Mouse (Mus musculus) gastrocnemius, adult 18-20 months (tissue): ENCODE results near the gene Ccdc162. TPM values are rescaled to one million over a fixed set of nuclear protein-coding genes. Genes with fewer than 3 reads are reported as not detected.
A peak's percentile ranks its signal among the peaks of the same experiment; 100 is the strongest.
"Not testable (repeated sequence)": the region's sequence is repeated elsewhere in the genome, so short reads cannot be mapped to it uniquely, and the experiment has no call there.

Source experiments
- DNase-seq: peaks from one replicate; pipeline ENCODE4 v3.0.0; 2021; ENCODE audit warnings: low spot score
- total RNA-seq, 2 experiments: library from RNA; stranded (reverse); gene quantifications; 2 replicates each; pipeline ENCODE4 v1.2.3; 2021

Gene Ccdc162
- total RNA-seq, 2 experiments from 2014 or later = 1.0 TPM

DNA sequence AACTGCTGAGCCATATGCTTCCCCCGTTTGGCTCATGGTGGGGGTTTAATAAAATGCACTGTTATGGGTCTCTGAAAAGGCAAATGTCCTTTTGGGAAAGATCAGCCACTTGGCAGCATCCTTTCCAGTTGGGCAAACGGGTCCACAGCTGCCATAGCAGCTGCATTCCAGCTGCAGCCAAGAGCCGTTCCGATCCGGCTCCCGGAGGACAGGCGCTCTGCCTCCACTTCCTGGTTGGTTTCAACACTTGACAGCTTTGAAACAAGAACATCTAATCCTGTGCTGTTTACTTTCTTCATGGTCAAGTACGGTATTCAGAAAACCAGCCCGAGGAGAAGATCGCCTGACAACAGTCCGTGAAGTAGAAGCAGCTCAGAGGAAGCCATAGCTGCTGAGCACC lies 19.4 kb downstream of the Ccdc162 start:
- DNase-seq = no peak

GRCm38 (mm10) chr10:41690978-41691377 lies 25.5 kb downstream of the Ccdc162 start:
- DNase-seq = no peak

- DNase-seq = peak; percentile 69
These were observed 26.2 kb downstream of the Ccdc162 start for GRCm38 (mm10) chr10:41689941-41690887.

GRCm38 (mm10) chr10:41684548-41684996 lies 31.9 kb downstream of the Ccdc162 start:
- DNase-seq = peak; percentile 51

- DNase-seq = peak; percentile 87
These were observed 33.7 kb downstream of the Ccdc162 start for GRCm38 (mm10) chr10:41682546-41683393.

DNA sequence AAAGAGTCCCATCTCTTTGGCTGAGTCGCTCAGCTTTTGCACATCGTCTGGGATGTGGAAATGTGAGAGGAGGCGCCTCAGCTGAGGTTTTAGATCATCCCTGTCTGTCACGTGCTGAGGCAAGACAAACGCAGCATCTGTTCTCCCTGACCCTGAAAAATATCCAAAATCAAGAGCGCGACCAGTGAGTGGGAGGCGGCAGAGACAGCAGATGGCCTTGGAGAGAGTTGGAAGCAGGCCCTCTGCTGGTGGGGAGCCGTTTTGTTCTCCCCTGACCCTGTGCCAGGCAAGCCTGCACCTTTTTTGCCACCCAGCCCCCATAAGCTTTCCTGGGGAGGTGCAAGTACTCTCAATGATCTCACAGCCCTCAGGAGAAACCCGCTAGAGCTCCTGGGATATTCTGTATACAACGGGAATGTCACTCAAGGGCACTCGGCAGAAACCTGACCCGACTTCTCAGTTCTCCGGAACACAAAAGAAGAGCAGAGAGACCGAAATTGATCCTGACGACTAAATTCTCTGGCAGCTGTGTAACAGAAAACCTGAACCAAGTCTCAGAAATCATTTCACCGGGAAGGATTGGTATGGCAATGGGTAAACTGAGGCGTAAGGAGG lies 37.6 kb downstream of the Ccdc162 start:
- peak; percentile 50 for DNase-seq

DNA sequence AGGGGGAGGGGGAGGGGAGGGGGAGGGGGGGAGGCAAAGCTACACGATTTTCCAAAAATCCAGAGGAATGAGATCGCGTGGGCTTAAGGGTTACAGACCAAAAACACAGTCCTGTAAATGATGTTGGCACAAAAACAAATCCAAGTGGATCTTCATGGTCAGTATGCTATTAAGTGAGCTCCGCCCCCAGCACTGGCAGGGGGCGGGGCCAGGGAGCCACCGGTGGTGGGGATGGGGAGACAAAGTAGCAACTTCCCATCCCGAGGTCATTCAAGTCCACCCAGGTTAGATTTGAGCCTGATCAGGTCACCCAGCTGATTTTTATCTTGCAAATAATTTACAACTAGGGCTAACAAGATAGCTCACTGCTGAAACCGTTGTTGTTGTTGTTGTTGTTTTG lies 39.0 kb downstream of the Ccdc162 start:
- no peak for DNase-seq

DNA sequence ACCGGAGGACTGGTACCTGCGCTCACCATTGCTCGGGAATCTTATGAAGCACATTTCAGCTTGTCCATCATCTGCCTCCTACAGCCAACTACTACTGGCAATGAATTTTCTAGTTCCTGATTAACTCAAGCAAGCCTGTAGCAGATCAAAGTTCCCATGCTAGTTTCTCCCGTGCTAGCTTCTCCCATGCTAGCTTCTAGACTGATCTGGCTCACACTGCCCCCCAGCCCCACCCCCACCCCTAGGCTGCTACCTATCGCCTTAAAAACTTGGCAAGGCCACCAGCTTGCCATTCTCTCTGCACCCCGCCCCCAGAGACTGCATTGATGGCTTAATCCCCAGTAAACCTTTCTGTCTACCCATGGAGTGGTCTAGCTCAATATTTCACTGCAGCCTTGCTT lies 39.8 kb downstream of the Ccdc162 start:
- no peak for DNase-seq

- no peak for DNase-seq
These were observed 40.4 kb downstream of the Ccdc162 start for GRCm38 (mm10) chr10:41675842-41676571.

DNA sequence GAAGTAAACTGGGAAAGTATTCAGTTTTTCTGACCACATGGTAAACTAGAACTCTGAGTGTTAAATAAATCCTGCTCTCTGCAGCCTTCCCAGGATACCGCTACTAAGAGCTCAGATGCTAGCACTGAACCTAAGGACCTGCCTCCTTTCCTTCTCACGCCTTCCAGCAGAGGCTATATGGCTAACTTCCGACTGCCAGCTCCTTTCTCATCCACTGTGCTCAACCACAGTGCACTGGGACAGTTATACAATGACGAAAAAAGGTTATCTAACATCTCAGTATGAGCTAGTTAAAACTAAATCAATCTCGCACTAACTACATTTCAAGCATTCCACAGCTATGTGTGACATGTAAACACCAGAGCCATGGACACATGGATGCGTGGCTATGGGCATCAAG lies 41.2 kb downstream of the Ccdc162 start:
- no peak for DNase-seq

- DNase-seq = no peak
These were observed 42.1 kb downstream of the Ccdc162 start for GRCm38 (mm10) chr10:41674362-41674761.

GRCm38 (mm10) chr10:41670196-41670595 lies 46.2 kb downstream of the Ccdc162 start:
- no peak for DNase-seq

DNA sequence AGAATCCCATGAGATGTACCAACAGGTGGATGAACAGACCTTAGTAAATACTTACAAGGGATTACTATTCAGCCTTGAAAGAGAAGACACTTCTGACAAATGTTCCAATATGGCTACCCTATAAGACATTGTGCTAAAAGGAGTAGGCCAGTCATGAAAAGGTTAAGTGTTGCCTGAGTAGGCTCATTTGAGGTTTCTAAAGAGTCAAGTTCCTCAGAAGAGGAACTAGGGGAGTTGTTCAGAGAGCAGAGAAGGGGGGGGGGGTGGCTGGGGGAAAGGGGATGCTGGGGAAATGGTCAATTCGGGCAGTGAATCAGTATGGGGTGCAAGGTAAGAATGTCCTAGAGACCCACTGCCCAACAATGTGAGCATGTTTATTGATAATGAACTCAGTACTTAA lies 50.9 kb downstream of the Ccdc162 start:
- no peak for DNase-seq

- DNase-seq = not testable (repeated sequence)
These were observed 56.8 kb downstream of the Ccdc162 start for GRCm38 (mm10) chr10:41659671-41660070.

DNA sequence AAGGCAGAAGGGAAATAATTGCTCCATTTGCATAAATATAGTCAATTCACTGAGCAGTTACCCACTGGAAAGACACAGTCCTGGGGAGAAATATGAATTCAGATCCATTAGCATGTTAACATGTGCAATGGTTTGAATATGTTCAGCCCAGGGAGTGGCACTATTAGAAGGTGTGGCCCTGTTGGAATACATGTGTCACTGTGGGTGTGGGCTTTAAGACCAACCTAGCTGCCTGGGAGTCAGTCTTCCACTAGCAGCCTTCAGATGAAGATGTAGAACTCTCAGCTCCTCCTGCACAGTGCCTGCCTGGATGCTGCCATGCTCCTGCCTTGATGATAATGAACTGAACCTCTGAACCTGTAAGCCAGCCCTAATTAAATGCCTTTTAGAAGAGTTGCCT lies 60.8 kb downstream of the Ccdc162 start:
- not testable (repeated sequence) for DNase-seq

GRCm38 (mm10) chr10:41652988-41653387 lies 63.4 kb downstream of the Ccdc162 start:
- DNase-seq = no peak

DNA sequence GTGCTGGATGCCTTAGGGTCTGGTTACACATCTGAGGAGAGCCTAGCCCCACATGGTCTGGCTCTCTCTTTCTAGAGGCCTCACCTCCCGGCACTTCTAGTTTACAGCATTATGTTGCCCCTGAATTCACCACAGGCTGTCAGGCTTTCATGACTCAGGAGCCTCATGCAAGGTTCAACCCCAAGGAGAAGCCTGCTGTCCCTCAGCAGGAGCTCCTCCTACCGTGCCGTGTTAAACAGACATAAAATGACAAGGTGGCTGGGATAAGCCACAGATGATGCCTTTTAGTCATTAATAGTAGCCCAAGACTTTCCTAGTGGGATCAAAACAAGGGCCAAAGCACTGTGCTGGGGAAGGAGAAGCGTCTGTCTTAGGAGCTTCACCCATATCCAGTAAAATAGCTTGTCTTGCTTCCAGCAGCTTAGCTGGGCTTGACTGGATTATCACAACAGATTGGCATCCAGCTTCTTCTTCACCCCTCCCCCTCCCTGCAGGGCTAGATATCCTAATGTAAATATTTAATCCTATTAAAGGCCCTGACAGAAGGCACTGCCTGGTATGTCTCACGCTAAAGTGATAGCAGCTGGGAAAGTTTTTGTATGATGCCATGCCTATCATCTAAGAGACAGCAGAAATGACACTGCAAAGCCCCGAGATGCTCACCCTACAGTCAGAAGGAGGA lies 64.2 kb downstream of the Ccdc162 start:
- no peak for DNase-seq

GRCm38 (mm10) chr10:41651532-41651931 lies 64.9 kb downstream of the Ccdc162 start:
- no peak for DNase-seq

DNA sequence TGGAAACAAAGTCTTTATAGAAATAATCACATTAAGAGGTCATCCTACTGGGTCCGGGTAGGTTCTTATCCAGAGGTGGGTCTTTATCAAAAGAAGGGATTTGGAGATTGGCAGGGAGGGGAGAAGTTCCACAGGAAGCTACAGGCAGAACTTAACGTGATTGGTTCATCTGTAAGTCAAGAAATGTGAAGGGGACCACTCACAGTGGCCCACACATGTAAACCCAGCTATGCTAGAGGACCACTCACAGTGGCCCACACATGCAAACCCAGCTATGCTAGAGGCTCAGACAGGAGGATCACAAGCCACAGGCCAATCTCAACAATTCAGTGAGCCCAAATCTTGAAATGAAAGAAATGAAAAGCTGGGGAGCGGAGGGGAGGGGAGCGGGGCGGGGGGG lies 67.2 kb downstream of the Ccdc162 start:
- no peak for DNase-seq

DNA sequence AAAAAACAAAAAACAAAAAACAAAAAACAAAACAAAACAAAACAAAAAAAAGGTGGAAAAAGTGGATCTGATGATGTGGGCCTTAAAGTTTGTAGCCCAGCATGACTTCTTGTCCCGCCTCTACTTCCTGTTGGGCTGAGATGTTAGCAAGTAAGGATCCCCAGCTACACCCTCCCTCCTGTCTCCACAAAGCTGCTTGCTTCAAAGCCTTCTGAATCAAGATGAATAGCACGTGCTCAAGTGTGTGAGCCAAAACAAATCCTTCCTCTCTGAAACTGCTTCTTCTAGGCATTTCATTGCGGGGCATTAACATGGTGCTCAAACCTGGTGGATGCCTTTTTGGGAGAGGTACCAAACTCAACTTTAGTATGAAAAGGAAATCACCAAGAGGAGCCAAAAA lies 77.7 kb downstream of the Ccdc162 start:
- DNase-seq = no peak
